Mouse (Mus musculus) testis, adult 2 months (tissue): ENCODE results near the gene Fstl4.

Experiments used
- CTCF ChIP-seq: fragments of 200-500 bp; IDR thresholded peaks from 2 replicates; pipeline ENCODE4 v1.5.1; 2012; ENCODE audit warnings: low read depth, mild to moderate bottlenecking, inconsistent platforms, low read length, moderate library complexity; ENCODE audit not compliant: control insufficient read depth, insufficient read depth, insufficient replicate concordance
- POLR2A ChIP-seq: fragments of 200-500 bp; IDR thresholded peaks from 2 replicates; pipeline ENCODE4 v1.6.1; 2012; ENCODE audit warnings: low read depth, mild to moderate bottlenecking, inconsistent platforms, low read length, moderate library complexity; ENCODE audit not compliant: control insufficient read depth

- no peak for TF ChIP-seq CTCF
- TF ChIP-seq POLR2A = no peak
Observed at GRCm38 (mm10) chr11:52997421-52997820, 233.0 kb downstream of the Fstl4 start.
